Mouse (Mus musculus): Measurements from ENCODE around the gene Smco1. TPM values are rescaled to one million over a fixed set of nuclear protein-coding genes. Genes with fewer than 3 reads are reported as not detected.

The Smco1 gene
- total and polyA plus RNA-seq, 3 experiments: 10.9 to 29.6 (median 25.2) TPM

- Histone ChIP-seq H3K4me3 (no peak overlapping the region), H3K4me1 (ENCODE audit: control insufficient read depth, insufficient read depth, low read length) (no peaks in the 10 kb centered on the region), H3K27me3 (ENCODE audit: control insufficient read depth, insufficient read depth, low read length) (no peaks in the 10 kb centered on the region), H3K9ac (ENCODE audit: low read depth, low read length) (no peak overlapping the region), H3K79me2 (replicated peaks; ENCODE audit: control insufficient read depth, insufficient read depth, low read length) (no peaks in the 10 kb centered on the region), H3K36me3 (ENCODE audit: control insufficient read depth, insufficient read depth, low read length) (no peaks in the 10 kb centered on the region), H3K27ac (no peak overlapping the region)
- TF ChIP-seq CTCF (IDR thresholded peaks at IDR 0.05) (no peak), EP300 (IDR thresholded peaks at IDR 0.05; ENCODE audit: insufficient read depth, low read depth, low read length) (no peak), POLR2A (IDR thresholded peaks at IDR 0.05; ENCODE audit: insufficient read depth, low read depth, low read length) (no peak)
- intact Hi-C loops (cut with DNase I): no loop called here
- WGBS: 89% methylated on average over 4 of the region's 4 CpGs
- DNase-seq: no peak
These were observed 41.6 kb downstream of the Smco1 start for GRCm38 (mm10) chr16:32312859-32313258.

- DNase-seq: no peak
- WGBS: 67% methylated on average over 2 of the region's 2 CpGs
- Histone ChIP-seq H3K27me3 (ENCODE audit: control insufficient read depth, insufficient read depth, low read length) (no peaks in the 10 kb centered on the region), H3K9ac (ENCODE audit: low read depth, low read length) (no peak overlapping the region), H3K4me3 (no peak overlapping the region), H3K4me1 (ENCODE audit: control insufficient read depth, insufficient read depth, low read length) (no peaks in the 10 kb centered on the region), H3K79me2 (replicated peaks; ENCODE audit: control insufficient read depth, insufficient read depth, low read length) (no peaks in the 10 kb centered on the region), H3K27ac (no peak overlapping the region), H3K36me3 (ENCODE audit: control insufficient read depth, insufficient read depth, low read length) (no peaks in the 10 kb centered on the region)
- TF ChIP-seq CTCF (IDR thresholded peaks at IDR 0.05) (no peak), POLR2A (IDR thresholded peaks at IDR 0.05; ENCODE audit: insufficient read depth, low read depth, low read length) (no peak)
- intact Hi-C loops (cut with DNase I): no loop called here
These were observed 45.3 kb downstream of the Smco1 start for GRCm38 (mm10) chr16:32316601-32317000.

DNA sequence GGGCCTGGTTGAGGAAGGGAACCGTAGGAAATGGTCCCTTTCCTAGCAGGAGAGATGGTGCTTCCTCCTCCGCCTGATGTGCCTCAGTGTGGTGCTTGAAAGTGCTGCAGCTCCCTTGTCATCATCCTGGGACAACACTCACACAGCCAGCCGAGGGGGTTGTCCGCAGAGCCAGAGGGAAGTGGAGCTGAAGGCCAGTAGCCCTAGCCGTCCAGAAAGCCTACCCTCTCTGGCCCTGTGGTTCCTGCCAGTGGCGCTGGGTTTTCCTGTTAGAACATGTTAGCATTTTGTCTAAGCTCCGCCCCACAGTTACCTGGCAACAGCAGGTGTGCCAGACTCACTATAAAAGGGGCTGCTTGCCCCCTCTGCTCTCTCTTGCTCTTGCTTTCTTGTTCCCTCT is 52.7 kb downstream of the Smco1 start:
- H3K9ac ChIP-seq (ENCODE audit: low read depth, low read length): no peak overlapping the region
- DNase-seq: no peak
- no peak overlapping the region for H3K27ac ChIP-seq
- no peaks in the 10 kb centered on the region for H3K27me3 ChIP-seq (ENCODE audit: control insufficient read depth, insufficient read depth, low read length)
- no peak for TF ChIP-seq EP300 (IDR thresholded peaks at IDR 0.05; ENCODE audit: insufficient read depth, low read depth, low read length)
- no peak for TF ChIP-seq POLR2A (IDR thresholded peaks at IDR 0.05; ENCODE audit: insufficient read depth, low read depth, low read length)
- TF ChIP-seq CTCF (IDR thresholded peaks at IDR 0.05): no peak
- 24% methylated on average over 7 of the region's 7 CpGs for WGBS
- H3K4me3 ChIP-seq: no peak overlapping the region
- intact Hi-C loops (cut with DNase I): no loop called here
- no peaks in the 10 kb centered on the region for H3K79me2 ChIP-seq (replicated peaks; ENCODE audit: control insufficient read depth, insufficient read depth, low read length)
- no peaks in the 10 kb centered on the region for H3K36me3 ChIP-seq (ENCODE audit: control insufficient read depth, insufficient read depth, low read length)
- H3K4me1 ChIP-seq (ENCODE audit: control insufficient read depth, insufficient read depth, low read length): no peaks in the 10 kb centered on the region

Small RNAs within 50 kb of the gene (microRNA-seq; reads per million reads assigned to microRNA genes)
- 0 reads per million in 2 experiments for gene Mir1946a

Other genes with a start within 250 kb of the Smco1 start
- gene Pak2, start 192.1 kb upstream of the Smco1 start, total RNA-seq (2021): 10 to 100 TPM; 26.3 to 27.3 TPM
- 9.6 and 15.3 TPM in 2 replicates for gene Pak2, start 192.1 kb upstream of the Smco1 start, polyA plus RNA-seq (2012; rRNA removed)
- 10 to 100 TPM; 21.0 to 21.2 TPM for gene Pigx, start 171.7 kb upstream of the Smco1 start, total RNA-seq (2021)
- gene Pigx, start 171.7 kb upstream of the Smco1 start, polyA plus RNA-seq (2012; rRNA removed): 12.4 and 23.2 TPM in 2 replicates
- gene Cep19, start 171.7 kb upstream of the Smco1 start, total RNA-seq (2021): 1 to 10 TPM; 8.6 to 9.8 TPM
- 8.8 and 9.7 TPM in 2 replicates for gene Cep19, start 171.7 kb upstream of the Smco1 start, polyA plus RNA-seq (2012; rRNA removed)
- gene Nrros, start 105.9 kb upstream of the Smco1 start, total RNA-seq (2021): 1 to 10 TPM; 3.9 to 4.7 TPM
- 9.1 and 9.5 TPM in 2 replicates for gene Nrros, start 105.9 kb upstream of the Smco1 start, polyA plus RNA-seq (2012; rRNA removed)
- not detected for gene Bex6, start 91.6 kb upstream of the Smco1 start, total RNA-seq (2021)
- not detected in 2 replicates for gene Bex6, start 91.6 kb upstream of the Smco1 start, polyA plus RNA-seq (2012; rRNA removed)
- 10 to 100 TPM; 10.8 to 13.5 TPM for gene Fbxo45, start 24.3 kb upstream of the Smco1 start, total RNA-seq (2021)
- 3.3 and 6.2 TPM in 2 replicates for gene Fbxo45, start 24.3 kb upstream of the Smco1 start, polyA plus RNA-seq (2012; rRNA removed)
- gene Wdr53, start 24.2 kb upstream of the Smco1 start, total RNA-seq (2021): 1 to 10 TPM; 7.6 TPM
- gene Wdr53, start 24.2 kb upstream of the Smco1 start, polyA plus RNA-seq (2012; rRNA removed): 3.3 and 8.1 TPM in 2 replicates
- gene Rnf168, start 6.0 kb downstream of the Smco1 start, total RNA-seq (2021): 10 to 100 TPM; 12.2 to 14.0 TPM
- 4.6 and 9.6 TPM in 2 replicates for gene Rnf168, start 6.0 kb downstream of the Smco1 start, polyA plus RNA-seq (2012; rRNA removed)
- gene Ubxn7, start 60.8 kb downstream of the Smco1 start, total RNA-seq (2021): 10 to 100 TPM; 23.6 to 26.8 TPM
- gene Ubxn7, start 60.8 kb downstream of the Smco1 start, polyA plus RNA-seq (2012; rRNA removed): 4.8 and 8.3 TPM in 2 replicates
- gene Tm4sf19, start 129.0 kb downstream of the Smco1 start, total RNA-seq (2021): not detected
- 0.12 TPM in 2 replicates for gene Tm4sf19, start 129.0 kb downstream of the Smco1 start, polyA plus RNA-seq (2012; rRNA removed)
- gene Tctex1d2, start 148.2 kb downstream of the Smco1 start, total RNA-seq (2021): 1 to 10 TPM; 6.2 to 6.8 TPM
- 6.2 and 8.7 TPM in 2 replicates for gene Tctex1d2, start 148.2 kb downstream of the Smco1 start, polyA plus RNA-seq (2012; rRNA removed)
- 100 to 1,000 TPM; 110 to 133 TPM for gene Pcyt1a, start 159.5 kb downstream of the Smco1 start, total RNA-seq (2021)
- 44.3 and 70.5 TPM in 2 replicates for gene Pcyt1a, start 159.5 kb downstream of the Smco1 start, polyA plus RNA-seq (2012; rRNA removed)
- gene Slc51a, start 216.4 kb downstream of the Smco1 start, total RNA-seq (2021): under 1 TPM; 0.55 to 0.63 TPM
- gene Slc51a, start 216.4 kb downstream of the Smco1 start, polyA plus RNA-seq (2012; rRNA removed): 0.64 and 1.1 TPM in 2 replicates
- gene Zdhhc19, start 224.8 kb downstream of the Smco1 start, total RNA-seq (2021): not detected
- gene Zdhhc19, start 224.8 kb downstream of the Smco1 start, polyA plus RNA-seq (2012; rRNA removed): not detected in 2 replicates

Measured in heart, adult 2 months (tissue).